Mouse (Mus musculus): ENCODE results near the gene 4930568D16Rik.
A peak's percentile ranks its signal among the peaks of the same experiment; 100 is the strongest.

4930568D16Rik gene

GRCm38 (mm10) chr2:35367629-35368028 lies at the start of gene 4930568D16Rik:
Gene 4930568D16Rik, minus strand, starts transcription at chr2:35367729.
- DNase-seq: no peak

- no peak for DNase-seq
Observed at GRCm38 (mm10) chr2:35417231-35417630, 49.7 kb upstream of the 4930568D16Rik start.

GRCm38 (mm10) chr2:35416473-35416872 lies 48.9 kb upstream of the 4930568D16Rik start:
- no peak for DNase-seq

GRCm38 (mm10) chr2:35412810-35413209 lies 45.3 kb upstream of the 4930568D16Rik start:
- no peak for DNase-seq

GRCm38 (mm10) chr2:35412246-35412645 lies 44.7 kb upstream of the 4930568D16Rik start:
- no peak for DNase-seq

GRCm38 (mm10) chr2:35411640-35412190 lies 44.2 kb upstream of the 4930568D16Rik start:
- DNase-seq: peak; percentile 81

GRCm38 (mm10) chr2:35409466-35409865 lies 41.9 kb upstream of the 4930568D16Rik start:
- DNase-seq: peak; percentile 61

GRCm38 (mm10) chr2:35408409-35409110 lies 41.0 kb upstream of the 4930568D16Rik start:
- peak; percentile 86 for DNase-seq

- peak; percentile 89 for DNase-seq
Observed at GRCm38 (mm10) chr2:35407878-35408277, 40.3 kb upstream of the 4930568D16Rik start.

- DNase-seq: peak; percentile 88
Observed at GRCm38 (mm10) chr2:35407266-35407665, 39.7 kb upstream of the 4930568D16Rik start.

GRCm38 (mm10) chr2:35406611-35407010 lies 39.1 kb upstream of the 4930568D16Rik start:
- peak; percentile 82 for DNase-seq

GRCm38 (mm10) chr2:35402391-35402790 lies 34.9 kb upstream of the 4930568D16Rik start:
- DNase-seq: peak; percentile 84

GRCm38 (mm10) chr2:35400739-35401138 lies 33.2 kb upstream of the 4930568D16Rik start:
- DNase-seq: peak; percentile 89

GRCm38 (mm10) chr2:35398184-35398828 lies 30.8 kb upstream of the 4930568D16Rik start:
- DNase-seq: peak; percentile 91

GRCm38 (mm10) chr2:35397590-35398173 lies 30.2 kb upstream of the 4930568D16Rik start:
- DNase-seq: peak; percentile 92

- peak; percentile 80 for DNase-seq
Observed at GRCm38 (mm10) chr2:35397096-35397495, 29.6 kb upstream of the 4930568D16Rik start, which contains the start of gene 4930402F06Rik. Gene 4930402F06Rik, minus strand, starts transcription at chr2:35397175.

- DNase-seq: peak; percentile 95
Observed at GRCm38 (mm10) chr2:35385441-35385871, 17.9 kb upstream of the 4930568D16Rik start.

GRCm38 (mm10) chr2:35379306-35379705 lies 11.8 kb upstream of the 4930568D16Rik start:
- peak; percentile 71 for DNase-seq

- DNase-seq: peak; percentile 73
Observed at GRCm38 (mm10) chr2:35377600-35377999, 10.1 kb upstream of the 4930568D16Rik start.

GRCm38 (mm10) chr2:35373003-35373402 lies 5.5 kb upstream of the 4930568D16Rik start:
- peak; percentile 37 for DNase-seq

- peak; percentile 40 for DNase-seq
Observed at GRCm38 (mm10) chr2:35370686-35371085, 3.2 kb upstream of the 4930568D16Rik start.

GRCm38 (mm10) chr2:35349184-35349583 lies 18.3 kb downstream of the 4930568D16Rik start:
- peak; percentile 71 for DNase-seq

- peak; percentile 93 for DNase-seq
Observed at GRCm38 (mm10) chr2:35345984-35346383, 21.5 kb downstream of the 4930568D16Rik start.

Data from heart, adult 11 months (tissue).